Mouse (Mus musculus): Measurements from ENCODE around the gene Cfap46. TPM values are rescaled to one million over a fixed set of nuclear protein-coding genes. Genes with fewer than 3 reads are reported as not detected.

Gene Cfap46
- total and polyA plus RNA-seq, 2 experiments from 2014 or later: not detected

- DNase-seq (ENCODE audit: low spot score) (no peak), ATAC-seq (ENCODE audit: insufficient read depth, low read depth) (no peak)
- H3K4me2 ChIP-seq (ENCODE audit: low read depth, low read length): no peak overlapping the region
- H3K27me3 ChIP-seq (ENCODE audit: control insufficient read depth, insufficient read depth, low read length): no peaks in the 10 kb centered on the region
- no peaks in the 10 kb centered on the region for H3K36me3 ChIP-seq (replicated peaks; ENCODE audit: control insufficient read depth, insufficient read depth, low read length)
- H3K9me3 ChIP-seq (replicated peaks; ENCODE audit: control insufficient read depth, low read length): no peaks in the 10 kb centered on the region
- H3K4me1 ChIP-seq (ENCODE audit: control insufficient read depth, insufficient read depth): no peaks in the 10 kb centered on the region
- no peak overlapping the region for H3K4me3 ChIP-seq (ENCODE audit: low read depth, low read length)
- no peak overlapping the region for H3K9ac ChIP-seq (replicated peaks; ENCODE audit: low read depth, low read length)
- no peak overlapping the region for H3K27ac ChIP-seq (ENCODE audit: low read depth)
- WGBS: 70% methylated on average over 13 of the region's 13 CpGs
- TF ChIP-seq EP300 (IDR thresholded peaks at IDR 0.05; ENCODE audit: low read depth) (no peak), CTCF (IDR thresholded peaks at IDR 0.05; ENCODE audit: low read depth) (no peak)
Measured at GRCm38 (mm10) chr7:139622568-139622967, 61.0 kb downstream of the Cfap46 start.

GRCm38 (mm10) chr7:139615767-139616766 is 67.5 kb downstream of the Cfap46 start:
- DNase-seq (ENCODE audit: low spot score) (peak; percentile 45), ATAC-seq (ENCODE audit: insufficient read depth, low read depth) (peak; percentile 39; the same call in 1 of the 2 replicates)
- Histone ChIP-seq H3K9ac (replicated peaks; ENCODE audit: low read depth, low read length) (no peak overlapping the region), H3K4me2 (ENCODE audit: low read depth, low read length) (no peak overlapping the region), H3K27ac (ENCODE audit: low read depth) (no peak overlapping the region), H3K27me3 (ENCODE audit: control insufficient read depth, insufficient read depth, low read length) (0 out of 2 replicates have a peak, but pooled peaks cover 4% of the 10 kb centered on the region), H3K9me3 (replicated peaks; ENCODE audit: control insufficient read depth, low read length) (no peaks in the 10 kb centered on the region), H3K4me1 (ENCODE audit: control insufficient read depth, insufficient read depth) (no peaks in the 10 kb centered on the region), H3K4me3 (ENCODE audit: low read depth, low read length) (no peak overlapping the region), H3K36me3 (replicated peaks; ENCODE audit: control insufficient read depth, insufficient read depth, low read length) (no peaks in the 10 kb centered on the region)
- TF ChIP-seq CTCF (IDR thresholded peaks at IDR 0.05; ENCODE audit: low read depth) (peak; percentile 78), EP300 (IDR thresholded peaks at IDR 0.05; ENCODE audit: low read depth) (no peak)
- WGBS: 53% methylated on average over 12 of the region's 12 CpGs

DNA sequence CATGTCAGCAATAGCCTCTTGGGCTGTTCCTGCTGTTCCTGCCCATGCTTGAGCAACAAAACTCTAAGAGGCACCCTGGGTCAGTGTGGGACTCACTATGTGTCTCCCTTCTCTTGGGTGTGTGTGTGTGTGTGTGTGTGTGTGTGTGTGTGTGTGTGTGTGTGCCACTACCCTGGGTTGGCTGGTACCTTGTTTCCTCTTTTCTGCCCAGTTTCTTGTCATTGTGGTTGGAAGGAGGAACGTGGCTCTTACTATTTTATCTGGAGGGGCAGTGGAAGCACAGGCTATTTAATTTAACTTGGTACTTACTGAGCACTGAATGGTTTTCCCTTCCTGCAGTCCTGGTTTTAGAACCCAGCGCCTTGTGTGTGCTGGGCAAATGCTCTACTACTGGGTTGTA is 73.3 kb downstream of the Cfap46 start:
- H3K36me3 ChIP-seq (replicated peaks; ENCODE audit: control insufficient read depth, insufficient read depth, low read length): no peaks in the 10 kb centered on the region
- no peak overlapping the region for H3K4me2 ChIP-seq (ENCODE audit: low read depth, low read length)
- H3K4me1 ChIP-seq (ENCODE audit: control insufficient read depth, insufficient read depth): no peaks in the 10 kb centered on the region
- ATAC-seq (ENCODE audit: insufficient read depth, low read depth) (no peak), DNase-seq (ENCODE audit: low spot score) (no peak)
- no peak overlapping the region for H3K27ac ChIP-seq (ENCODE audit: low read depth)
- no peaks in the 10 kb centered on the region for H3K9me3 ChIP-seq (replicated peaks; ENCODE audit: control insufficient read depth, low read length)
- TF ChIP-seq CTCF (IDR thresholded peaks at IDR 0.05; ENCODE audit: low read depth) (no peak), EP300 (IDR thresholded peaks at IDR 0.05; ENCODE audit: low read depth) (no peak)
- H3K9ac ChIP-seq (replicated peaks; ENCODE audit: low read depth, low read length): no peak overlapping the region
- H3K27me3 ChIP-seq (ENCODE audit: control insufficient read depth, insufficient read depth, low read length): 0 out of 2 replicates have a peak, but pooled peaks cover 10% of the 10 kb centered on the region
- H3K4me3 ChIP-seq (ENCODE audit: low read depth, low read length): no peak overlapping the region
- WGBS: 76% methylated on average over 2 of the region's 2 CpGs

DNA sequence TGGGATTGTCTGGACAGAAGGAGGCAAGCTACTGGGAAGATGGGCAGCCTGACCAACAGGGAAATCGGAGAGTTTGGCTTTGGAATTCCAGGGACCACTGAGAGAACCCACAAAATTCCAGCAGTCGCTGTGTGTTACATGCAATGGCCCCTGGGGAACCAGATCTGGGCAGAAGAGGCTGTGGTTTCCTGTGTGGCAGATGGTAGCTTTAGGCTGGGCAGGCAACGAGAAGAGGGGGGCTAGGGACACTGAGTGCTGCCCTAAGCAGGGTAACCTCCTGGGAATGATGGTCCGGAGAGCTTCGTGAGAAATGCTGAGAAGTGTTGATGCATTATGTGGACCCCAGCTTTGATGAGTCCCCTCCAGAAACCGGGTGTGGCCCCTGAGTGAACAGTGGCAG is 87.8 kb downstream of the Cfap46 start:
- Histone ChIP-seq H3K4me1 (ENCODE audit: control insufficient read depth, insufficient read depth) (no peaks in the 10 kb centered on the region), H3K4me2 (ENCODE audit: low read depth, low read length) (no peak overlapping the region), H3K27ac (ENCODE audit: low read depth) (no peak overlapping the region), H3K9me3 (replicated peaks; ENCODE audit: control insufficient read depth, low read length) (no peaks in the 10 kb centered on the region), H3K27me3 (ENCODE audit: control insufficient read depth, insufficient read depth, low read length) (0 out of 2 replicates have a peak, but pooled peaks cover 3% of the 10 kb centered on the region), H3K36me3 (replicated peaks; ENCODE audit: control insufficient read depth, insufficient read depth, low read length) (no peaks in the 10 kb centered on the region), H3K9ac (replicated peaks; ENCODE audit: low read depth, low read length) (no peak overlapping the region), H3K4me3 (ENCODE audit: low read depth, low read length) (no peak overlapping the region)
- DNase-seq (ENCODE audit: low spot score) (no peak), ATAC-seq (ENCODE audit: insufficient read depth, low read depth) (no peak)
- TF ChIP-seq EP300 (IDR thresholded peaks at IDR 0.05; ENCODE audit: low read depth) (no peak), CTCF (IDR thresholded peaks at IDR 0.05; ENCODE audit: low read depth) (no peak)
- 52% methylated on average over 6 of the region's 6 CpGs for WGBS

- TF ChIP-seq EP300 (IDR thresholded peaks at IDR 0.05; ENCODE audit: low read depth) (no peak), CTCF (IDR thresholded peaks at IDR 0.05; ENCODE audit: low read depth) (no peak)
- Histone ChIP-seq H3K4me3 (ENCODE audit: low read depth, low read length) (no peak overlapping the region), H3K27me3 (ENCODE audit: control insufficient read depth, insufficient read depth, low read length) (0 out of 2 replicates have a peak, but pooled peaks cover 3% of the 10 kb centered on the region), H3K36me3 (replicated peaks; ENCODE audit: control insufficient read depth, insufficient read depth, low read length) (no peaks in the 10 kb centered on the region), H3K27ac (ENCODE audit: low read depth) (no peak overlapping the region), H3K4me1 (ENCODE audit: control insufficient read depth, insufficient read depth) (no peaks in the 10 kb centered on the region), H3K9ac (replicated peaks; ENCODE audit: low read depth, low read length) (no peak overlapping the region), H3K4me2 (ENCODE audit: low read depth, low read length) (no peak overlapping the region), H3K9me3 (replicated peaks; ENCODE audit: control insufficient read depth, low read length) (no peaks in the 10 kb centered on the region)
- WGBS: 58% methylated on average over 6 of the region's 6 CpGs
- no peak for ATAC-seq (ENCODE audit: insufficient read depth, low read depth)
- DNase-seq (ENCODE audit: low spot score): no peak
Measured at GRCm38 (mm10) chr7:139595311-139595710, 88.3 kb downstream of the Cfap46 start.

Data from heart, postnatal 0 days (tissue).